Mouse (Mus musculus): ENCODE measurements around the gene Nrm.

GRCm38 (mm10) chr17:35837487-35837886, 23.6 kb upstream of the Nrm start:
- TF ChIP-seq CTCF (IDR thresholded peaks at IDR 0.05) (no peak), POLR2A (IDR thresholded peaks at IDR 0.05; ENCODE audit: insufficient read depth, low read depth, low read length) (no peak), EP300 (IDR thresholded peaks at IDR 0.05; ENCODE audit: insufficient read depth, low read depth, low read length) (no peak)

Data from heart, adult 2 months (tissue).